ENCODE assay signal across 14 mouse cellular contexts in the genomic region with DNA sequence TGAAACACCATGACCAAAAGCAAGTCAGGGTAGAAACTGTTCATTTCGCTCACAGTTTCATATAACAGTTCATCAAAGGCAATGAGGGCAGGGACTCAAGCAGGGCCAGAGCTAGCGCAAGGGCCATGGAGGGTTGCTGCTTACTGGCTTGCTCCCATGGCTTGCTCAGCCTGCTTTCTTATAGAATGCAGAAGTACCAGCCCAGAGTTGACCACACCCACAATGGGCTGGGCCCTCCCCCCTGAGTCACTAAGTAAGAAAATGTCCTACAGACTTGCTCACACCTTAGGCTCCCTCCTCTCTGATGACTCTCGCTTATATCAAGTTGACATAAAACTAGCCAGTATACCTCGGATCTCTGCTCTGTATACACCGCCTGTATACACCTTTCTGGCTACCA.
DNase-seq lines count a peak whose midpoint lies in the region; ATAC-seq lines count a peak whose summit lies in the region.
"Had no signal": no experiment of that assay in that cellular context is flagged by ENCODE, and none has a peak within 500 bp of the region (broad histone marks: within the 10 kb centered on the region; RNA-seq: fewer than 3 reads in every experiment).

No protein-coding gene starts in this region.

- H3K4me3 ChIP-seq in heart, embryonic 15.5 days: no peak overlapping the region
- H3K4me3 ChIP-seq: neural tube, embryonic 15.5 days had no signal

- intact Hi-C loops in heart, postnatal 14 days (cut with DNase I): no loop called here

- no peak overlapping the region for H3K4me2 ChIP-seq in heart, embryonic 15.5 days
- H3K4me2 ChIP-seq: liver, embryonic 11.5 days; neural tube, embryonic 15.5 days had no signal

- 0 out of 2 replicates have a peak, but pooled peaks cover 6% of the 10 kb centered on the region for H3K27me3 ChIP-seq in heart, embryonic 15.5 days

- H3K4me1 ChIP-seq in heart, embryonic 15.5 days (replicated peaks): peaks cover 5% of the 10 kb centered on the region; the same call in 1 of the 2 replicates

- peak overlapping the region; percentile 38 for H3K27ac ChIP-seq in heart, embryonic 15.5 days
- H3K27ac ChIP-seq: macrophage; neural tube, embryonic 15.5 days had no signal

- H3K9me3 ChIP-seq in heart, embryonic 15.5 days (replicated peaks): no peaks in the 10 kb centered on the region
- H3K9me3 ChIP-seq: neural tube, embryonic 15.5 days had no signal

- no peak for ATAC-seq in heart, embryonic 15.5 days (replicated peaks; ENCODE audit: insufficient number of reproducible peaks, insufficient read depth, low FRiP score, low read depth)
- ATAC-seq in granulocyte monocyte progenitor cell, adult 5-6 weeks (replicated peaks; ENCODE audit: poor library complexity, severe bottlenecking): peak; percentile 25; the same call in 1 of the 2 replicates

- 86% methylated on average over 5 of the region's 5 CpGs for WGBS in heart, embryonic 15.5 days

- DNase-seq in heart, postnatal 14 days: no peak
- DNase-seq in A20 (ENCODE audit: low read depth, low spot score) (peak; percentile 50), ES-CJ7 (ENCODE audit: low read depth, low spot score) (peak; percentile 69)
- no peak for DNase-seq in left cerebral cortex, adult 11 months (ENCODE audit: low spot score)
- no peak for DNase-seq in layer of hippocampus, postnatal 10 days (ENCODE audit: low spot score in 2 of 2)
- DNase-seq: adrenal gland, postnatal 36 days; cerebellum, postnatal 10 days; right cerebral cortex, adult 18-20 months; spleen, adult 18-20 months had no signal

- no peaks in the 10 kb centered on the region for H3K36me3 ChIP-seq in heart, embryonic 15.5 days
- H3K36me3 ChIP-seq: neural tube, embryonic 15.5 days had no signal

- no peak overlapping the region for H3K9ac ChIP-seq in heart, embryonic 15.5 days
- H3K9ac ChIP-seq: neural tube, embryonic 15.5 days had no signal

Comparison
In these comparisons a context has a peak if more than half of its experiments do, and no peak if none do; other contexts are left out.
1. DNase-seq: peak in A20 (single experiment) and ES-CJ7 (single experiment); none in heart, postnatal 14 days (0 of 2), left cerebral cortex, adult 11 months (single experiment) and layer of hippocampus, postnatal 10 days (0 of 2).